ENCODE assay signal across 8 mouse cellular contexts in the genomic region with DNA sequence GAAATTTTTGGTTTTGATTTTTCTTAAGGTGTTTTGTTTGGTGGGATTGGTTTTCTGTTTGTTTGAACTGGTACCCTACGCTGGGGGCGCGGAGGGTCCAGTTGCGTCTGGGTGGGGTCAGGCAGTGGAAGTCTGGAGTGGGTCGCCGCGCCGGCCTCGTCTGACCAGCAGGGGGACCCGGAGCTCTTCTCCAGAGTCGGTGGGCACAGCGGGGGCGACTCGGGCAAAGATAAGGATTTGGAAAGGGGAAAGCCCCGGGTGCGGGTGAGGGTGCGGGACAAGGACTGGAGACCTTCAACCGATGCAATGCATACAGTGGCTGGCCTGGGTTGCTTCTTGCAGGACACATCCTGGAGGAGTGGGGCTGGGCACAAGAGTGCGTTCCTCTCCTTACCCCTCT.
A peak's percentile ranks its signal among the peaks of the same experiment; 100 is the strongest.
DNase-seq lines count a peak whose midpoint lies in the region; ATAC-seq lines count a peak whose summit lies in the region.

No protein-coding gene starts in this region.

- H3K4me1 ChIP-seq in megakaryocyte, embryonic 14.5 days = peaks cover 11% of the 10 kb centered on the region
- no peaks in the 10 kb centered on the region for H3K4me1 ChIP-seq in intestine, embryonic 14.5 days (replicated peaks; ENCODE audit: control insufficient read depth, insufficient read depth, low read length)
- H3K4me1 ChIP-seq in midbrain, embryonic 15.5 days = peaks cover 12% of the 10 kb centered on the region

- H3K4me3 ChIP-seq in megakaryocyte, embryonic 14.5 days (replicated peaks) = peak overlapping the region; percentile 59
- no peak overlapping the region for H3K4me3 ChIP-seq in intestine, embryonic 14.5 days (ENCODE audit: low read depth, low read length)
- peak overlapping the region; percentile 36 for H3K4me3 ChIP-seq in midbrain, embryonic 15.5 days

- ATAC-seq in megakaryocyte, adult 5-6 weeks (ENCODE audit: poor library complexity, severe bottlenecking) = no peak
- ATAC-seq in intestine, embryonic 14.5 days (replicated peaks; ENCODE audit: low FRiP score, low TSS enrichment, low read depth) = 0 out of 2 replicates have a peak, but pooled peaks have one; percentile 40
- ATAC-seq in midbrain, embryonic 15.5 days (replicated peaks) = 0 out of 2 replicates have a peak, but pooled peaks have one; percentile 13

- intact Hi-C loops in gastrocnemius, postnatal 14 days (cut with DNase I; ENCODE audit: low total_unique reads) = no loop called here

- H3K9ac ChIP-seq in intestine, embryonic 14.5 days (ENCODE audit: low read length) = no peak overlapping the region
- peak overlapping the region; percentile 22; the same call in 1 of the 2 replicates for H3K9ac ChIP-seq in midbrain, embryonic 15.5 days

- no peaks in the 10 kb centered on the region for H3K36me3 ChIP-seq in megakaryocyte, embryonic 14.5 days (replicated peaks; ENCODE audit: low read length)
- H3K36me3 ChIP-seq in intestine, embryonic 14.5 days (ENCODE audit: control insufficient read depth, insufficient read depth, low read length) = no peaks in the 10 kb centered on the region
- no peaks in the 10 kb centered on the region for H3K36me3 ChIP-seq in midbrain, embryonic 15.5 days (replicated peaks)

- no peak overlapping the region for H3K27ac ChIP-seq in intestine, embryonic 14.5 days (ENCODE audit: low read depth)
- no peak overlapping the region for H3K27ac ChIP-seq in midbrain, embryonic 15.5 days

- peaks cover 9% of the 10 kb centered on the region for H3K27me3 ChIP-seq in megakaryocyte, embryonic 14.5 days (replicated peaks)
- peaks cover 20% of the 10 kb centered on the region for H3K27me3 ChIP-seq in intestine, embryonic 14.5 days (replicated peaks; ENCODE audit: control insufficient read depth, insufficient read depth, low read length)
- H3K27me3 ChIP-seq in midbrain, embryonic 15.5 days (replicated peaks) = no peaks in the 10 kb centered on the region

- H3K4me2 ChIP-seq in intestine, embryonic 14.5 days (ENCODE audit: low read length) = peak overlapping the region; percentile 36
- peak overlapping the region; percentile 64 for H3K4me2 ChIP-seq in midbrain, embryonic 15.5 days

- DNase-seq in cerebellum, postnatal 36 days = peak; percentile 24 to 28
- DNase-seq in cerebellum, adult 9-10 months = no peak
- DNase-seq in intestine, embryonic 14.5 days (ENCODE audit: low spot score) = peak; percentile 66
- no peak for DNase-seq in gastrocnemius, postnatal 14 days
- DNase-seq in urinary bladder, adult 18-20 months (ENCODE audit: low spot score in 2 of 2) = no peak

- 3% methylated on average over 19 of the region's 19 CpGs for WGBS in intestine, embryonic 14.5 days
- 4% methylated on average over 19 of the region's 19 CpGs for WGBS in midbrain, embryonic 15.5 days

- peaks cover 3% of the 10 kb centered on the region; the same call in 1 of the 2 replicates for H3K9me3 ChIP-seq in megakaryocyte, embryonic 14.5 days
- H3K9me3 ChIP-seq in intestine, embryonic 14.5 days (ENCODE audit: control insufficient read depth, low read length) = no peaks in the 10 kb centered on the region
- H3K9me3 ChIP-seq in midbrain, embryonic 15.5 days = no peaks in the 10 kb centered on the region

Comparison
In these comparisons a context has a peak if more than half of its experiments do, and no peak if none do; other contexts are left out.
1. DNase-seq: peak in cerebellum, postnatal 36 days (2 of 2) and intestine, embryonic 14.5 days (single experiment); none in cerebellum, adult 9-10 months (single experiment), gastrocnemius, postnatal 14 days (single experiment) and urinary bladder, adult 18-20 months (0 of 2).